11 mouse cellular contexts compared by ENCODE assay signal in genomic region chr5:32272502-32272901, GRCm38 (mm10). TPM values are rescaled to one million over a fixed set of nuclear protein-coding genes. Genes with fewer than 3 reads are reported as not detected.
DNase-seq lines count a peak whose midpoint lies in the region; ATAC-seq lines count a peak whose summit lies in the region.
"Had no signal": no experiment of that assay in that cellular context is flagged by ENCODE, and none has a peak within 500 bp of the region (broad histone marks: within the 10 kb centered on the region; RNA-seq: fewer than 3 reads in every experiment).

No protein-coding gene starts in this region.

- H3K27me3 ChIP-seq in hindbrain, embryonic 13.5 days: no peaks in the 10 kb centered on the region
- H3K27me3 ChIP-seq in hindbrain, embryonic 14.5 days (ENCODE audit: control insufficient read depth, insufficient read depth, low read length): no peaks in the 10 kb centered on the region

- H3K9ac ChIP-seq in hindbrain, embryonic 13.5 days: no peak overlapping the region
- H3K9ac ChIP-seq in hindbrain, embryonic 14.5 days: no peak overlapping the region

- peaks cover 2% of the 10 kb centered on the region for H3K4me1 ChIP-seq in hindbrain, embryonic 13.5 days (replicated peaks)
- no peaks in the 10 kb centered on the region; the same call in 1 of the 2 replicates for H3K4me1 ChIP-seq in hindbrain, embryonic 14.5 days (replicated peaks; ENCODE audit: control insufficient read depth, insufficient read depth, low read length)

- no peaks in the 10 kb centered on the region for H3K9me3 ChIP-seq in hindbrain, embryonic 13.5 days
- no peaks in the 10 kb centered on the region for H3K9me3 ChIP-seq in hindbrain, embryonic 14.5 days (ENCODE audit: control insufficient read depth, low read length)

- no peak overlapping the region for H3K4me2 ChIP-seq in hindbrain, embryonic 13.5 days
- no peak overlapping the region for H3K4me2 ChIP-seq in hindbrain, embryonic 14.5 days (replicated peaks)
- H3K4me2 ChIP-seq: midbrain, embryonic 11.5 days had no signal

- no peak overlapping the region for H3K27ac ChIP-seq in hindbrain, embryonic 13.5 days
- no peak overlapping the region for H3K27ac ChIP-seq in hindbrain, embryonic 14.5 days

- WGBS in hindbrain, embryonic 13.5 days: 53% methylated on average over 7 of the region's 7 CpGs
- WGBS in hindbrain, embryonic 14.5 days: 39% methylated on average over 7 of the region's 7 CpGs

- no peak overlapping the region for H3K4me3 ChIP-seq in hindbrain, embryonic 13.5 days
- H3K4me3 ChIP-seq in hindbrain, embryonic 14.5 days (replicated peaks; ENCODE audit: low read length): no peak overlapping the region

- peak; percentile 15 to 17 for DNase-seq in cerebellum, adult 18-20 months
- DNase-seq in cerebellum, adult 11 months: no peak
- peak; percentile 3 for DNase-seq in retina, adult 2 months (ENCODE audit: low read depth, low spot score)
- DNase-seq in retina, embryonic 14.5 days (ENCODE audit: low spot score): no peak
- peak; percentile 65 for DNase-seq in heart, postnatal 4 days
- DNase-seq in hindbrain, embryonic 14.5 days (ENCODE audit: low spot score): no peak
- no peak for DNase-seq in MN1 (ENCODE audit: low spot score)
- DNase-seq: kidney, postnatal 10 days had no signal

- H3K36me3 ChIP-seq in hindbrain, embryonic 13.5 days: no peaks in the 10 kb centered on the region
- H3K36me3 ChIP-seq in hindbrain, embryonic 14.5 days (replicated peaks; ENCODE audit: control insufficient read depth, insufficient read depth): no peaks in the 10 kb centered on the region

- ATAC-seq in hindbrain, embryonic 13.5 days (ENCODE audit: low FRiP score): no peak
- no peak for ATAC-seq in hindbrain, embryonic 14.5 days (ENCODE audit: low FRiP score)

RNA-seq across cellular contexts. Expression of gene Plb1, which starts 40.0 kb away (rescaled TPM):
- 1 to 10 TPM; 3.9 to 4.7 TPM for total RNA-seq in heart, postnatal 4 days (2021)
- 0.04 and 0.12 TPM in 2 replicates for polyA plus RNA-seq in hindbrain, embryonic 13.5 days (2015; fragmentation: Nextera tagmentation; extraction: Ambion mirVana)
- 0.22 TPM in 1 of 2 replicates, not detected in the other for polyA plus RNA-seq in hindbrain, embryonic 14.5 days (2014; fragmentation: Nextera tagmentation; extraction: Ambion mirVana)
- polyA plus RNA-seq: C2C12 had no signal

Comparison
In these comparisons a context has a peak if more than half of its experiments do, and no peak if none do; other contexts are left out.
1. DNase-seq: peak in cerebellum, adult 18-20 months (2 of 2), retina, adult 2 months (single experiment) and heart, postnatal 4 days (single experiment); none in cerebellum, adult 11 months (single experiment), retina, embryonic 14.5 days (single experiment), hindbrain, embryonic 14.5 days (single experiment) and MN1 (single experiment).